Mouse (Mus musculus): Measurements from ENCODE around the gene Cul9. TPM values are rescaled to one million over a fixed set of nuclear protein-coding genes. Genes with fewer than 3 reads are reported as not detected.

Cul9 gene
- polyA plus RNA-seq, 1 experiment from 2014 or later, result 3.9 TPM

- DNase-seq (ENCODE audit: low spot score), result no peak
- Histone ChIP-seq H3K9ac (ENCODE audit: low read length) (peak overlapping the region; percentile 22; the same call in 1 of the 2 replicates), H3K4me3 (ENCODE audit: low read depth, low read length) (peak overlapping the region; percentile 30), H3K4me2 (ENCODE audit: low read length) (peak overlapping the region; percentile 50), H3K4me1 (replicated peaks; ENCODE audit: control insufficient read depth, insufficient read depth, low read length) (peaks cover 2% of the 10 kb centered on the region; the same call in 1 of the 2 replicates), H3K27me3 (replicated peaks; ENCODE audit: control insufficient read depth, insufficient read depth, low read length) (peaks cover 77% of the 10 kb centered on the region), H3K27ac (ENCODE audit: low read depth) (no peak overlapping the region), H3K9me3 (ENCODE audit: control insufficient read depth, low read length) (no peaks in the 10 kb centered on the region), H3K36me3 (ENCODE audit: control insufficient read depth, insufficient read depth, low read length) (no peaks in the 10 kb centered on the region)
- ATAC-seq (replicated peaks; ENCODE audit: low FRiP score, low TSS enrichment, low read depth), result no peak
- 5% methylated on average over 10 of the region's 22 CpGs for WGBS
These were observed 59.2 kb downstream of the Cul9 start for GRCm38 (mm10) chr17:46486995-46487394.

DNA sequence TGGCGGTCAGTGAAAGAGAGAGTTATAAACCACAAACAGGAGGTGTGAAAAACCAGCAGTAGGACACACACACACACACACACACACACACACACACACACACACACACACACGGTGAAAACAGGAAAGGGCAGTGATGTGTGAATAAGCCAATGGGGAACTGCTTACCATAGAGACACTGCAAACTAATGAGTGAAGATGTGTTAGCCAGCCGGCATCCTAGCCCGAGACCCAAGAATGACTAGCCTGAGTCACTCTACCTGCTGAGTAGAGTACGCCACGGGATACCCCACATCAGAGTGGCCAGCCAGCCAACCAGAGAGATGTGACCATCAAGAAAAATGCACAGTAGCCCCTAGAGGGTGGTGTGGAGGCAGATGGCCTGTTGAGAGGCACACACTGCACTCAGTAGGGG lies 61.7 kb downstream of the Cul9 start:
- Histone ChIP-seq H3K4me2 (ENCODE audit: low read length) (peak overlapping the region; percentile 49; the same call in 1 of the 2 replicates), H3K4me1 (replicated peaks; ENCODE audit: control insufficient read depth, insufficient read depth, low read length) (peaks cover 2% of the 10 kb centered on the region; the same call in 1 of the 2 replicates), H3K9me3 (ENCODE audit: control insufficient read depth, low read length) (no peaks in the 10 kb centered on the region), H3K36me3 (ENCODE audit: control insufficient read depth, insufficient read depth, low read length) (no peaks in the 10 kb centered on the region), H3K4me3 (ENCODE audit: low read depth, low read length) (no peak overlapping the region), H3K27me3 (replicated peaks; ENCODE audit: control insufficient read depth, insufficient read depth, low read length) (peaks cover 68% of the 10 kb centered on the region), H3K27ac (ENCODE audit: low read depth) (no peak overlapping the region), H3K9ac (ENCODE audit: low read length) (no peak overlapping the region)
- 12% methylated on average over 6 of the region's 6 CpGs for WGBS
- no peak for ATAC-seq (replicated peaks; ENCODE audit: low FRiP score, low TSS enrichment, low read depth)
- DNase-seq (ENCODE audit: low spot score), result no peak

GRCm38 (mm10) chr17:46484021-46484431 lies 62.2 kb downstream of the Cul9 start:
- Histone ChIP-seq H3K4me1 (replicated peaks; ENCODE audit: control insufficient read depth, insufficient read depth, low read length) (peaks cover 2% of the 10 kb centered on the region; the same call in 1 of the 2 replicates), H3K9me3 (ENCODE audit: control insufficient read depth, low read length) (no peaks in the 10 kb centered on the region), H3K4me3 (ENCODE audit: low read depth, low read length) (peak overlapping the region; percentile 28), H3K9ac (ENCODE audit: low read length) (no peak overlapping the region; the same call in 1 of the 2 replicates), H3K27me3 (replicated peaks; ENCODE audit: control insufficient read depth, insufficient read depth, low read length) (peaks cover 63% of the 10 kb centered on the region), H3K36me3 (ENCODE audit: control insufficient read depth, insufficient read depth, low read length) (no peaks in the 10 kb centered on the region), H3K27ac (ENCODE audit: low read depth) (no peak overlapping the region), H3K4me2 (ENCODE audit: low read length) (peak overlapping the region; percentile 49)
- DNase-seq (ENCODE audit: low spot score), result no peak
- ATAC-seq (replicated peaks; ENCODE audit: low FRiP score, low TSS enrichment, low read depth), result no peak
- WGBS, result 5% methylated on average over 13 of the region's 13 CpGs

DNA sequence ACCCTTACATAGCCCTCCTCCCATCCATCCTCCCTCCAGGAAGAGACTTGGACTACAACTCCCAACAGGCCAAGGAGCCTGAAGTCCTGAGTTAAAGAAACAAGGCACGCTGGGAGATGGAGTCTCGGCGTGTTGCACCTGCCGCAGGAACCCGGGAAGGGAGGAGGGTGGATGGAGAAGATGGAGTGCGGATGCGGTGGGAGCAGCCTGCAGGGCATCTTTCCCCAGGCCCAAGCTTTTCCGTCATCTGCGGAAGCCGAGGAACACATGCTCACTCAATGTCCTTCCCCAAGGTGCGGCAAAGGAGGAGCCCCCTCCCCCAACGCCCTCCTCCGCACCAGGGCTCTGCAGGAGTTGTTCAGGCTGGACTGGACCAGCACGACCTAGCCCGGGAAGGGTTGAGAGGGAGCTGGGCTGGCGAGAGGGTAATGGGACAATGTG lies 62.6 kb downstream of the Cul9 start:
- H3K27ac ChIP-seq (ENCODE audit: low read depth), result no peak overlapping the region
- H3K4me3 ChIP-seq (ENCODE audit: low read depth, low read length), result peak overlapping the region; percentile 28
- H3K4me2 ChIP-seq (ENCODE audit: low read length), result peak overlapping the region; percentile 49
- WGBS, result 2% methylated on average over 16 of the region's 16 CpGs
- ATAC-seq (replicated peaks; ENCODE audit: low FRiP score, low TSS enrichment, low read depth) (peak; percentile 65), DNase-seq (ENCODE audit: low spot score) (peak; percentile 70)
- H3K9me3 ChIP-seq (ENCODE audit: control insufficient read depth, low read length), result no peaks in the 10 kb centered on the region
- H3K36me3 ChIP-seq (ENCODE audit: control insufficient read depth, insufficient read depth, low read length), result no peaks in the 10 kb centered on the region
- H3K27me3 ChIP-seq (replicated peaks; ENCODE audit: control insufficient read depth, insufficient read depth, low read length), result peaks cover 59% of the 10 kb centered on the region
- peaks cover 2% of the 10 kb centered on the region; the same call in 1 of the 2 replicates for H3K4me1 ChIP-seq (replicated peaks; ENCODE audit: control insufficient read depth, insufficient read depth, low read length)
- H3K9ac ChIP-seq (ENCODE audit: low read length), result no peak overlapping the region; the same call in 1 of the 2 replicates

DNA sequence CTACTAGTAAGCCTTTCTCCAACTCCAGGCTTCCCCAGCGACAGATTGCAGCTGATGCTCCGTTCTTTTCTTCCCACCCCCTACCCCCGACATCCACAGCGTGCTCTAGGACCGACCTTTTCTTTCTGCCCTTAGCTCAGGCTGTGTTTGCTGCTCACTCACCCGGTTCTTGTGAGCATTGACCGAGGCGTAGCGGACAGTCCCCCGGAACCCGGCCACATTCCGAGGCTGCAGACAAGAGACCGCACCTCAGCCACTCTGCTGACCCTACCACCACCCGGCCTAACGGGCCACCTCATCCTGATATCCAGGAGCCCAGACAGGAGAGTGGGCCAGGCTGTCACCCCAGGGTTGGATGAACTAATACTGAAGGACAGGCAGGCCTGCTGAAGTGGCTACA lies 68.9 kb downstream of the Cul9 start:
- no peaks in the 10 kb centered on the region for H3K27me3 ChIP-seq (replicated peaks; ENCODE audit: control insufficient read depth, insufficient read depth, low read length)
- no peaks in the 10 kb centered on the region for H3K4me1 ChIP-seq (replicated peaks; ENCODE audit: control insufficient read depth, insufficient read depth, low read length)
- 85% methylated on average over 15 of the region's 15 CpGs for WGBS
- H3K9ac ChIP-seq (ENCODE audit: low read length), result no peak overlapping the region
- no peaks in the 10 kb centered on the region for H3K36me3 ChIP-seq (ENCODE audit: control insufficient read depth, insufficient read depth, low read length)
- H3K4me2 ChIP-seq (ENCODE audit: low read length), result no peak overlapping the region
- no peak overlapping the region for H3K27ac ChIP-seq (ENCODE audit: low read depth)
- no peaks in the 10 kb centered on the region for H3K9me3 ChIP-seq (ENCODE audit: control insufficient read depth, low read length)
- no peak overlapping the region for H3K4me3 ChIP-seq (ENCODE audit: low read depth, low read length)
- DNase-seq (ENCODE audit: low spot score), result no peak
- ATAC-seq (replicated peaks; ENCODE audit: low FRiP score, low TSS enrichment, low read depth), result no peak

DNA sequence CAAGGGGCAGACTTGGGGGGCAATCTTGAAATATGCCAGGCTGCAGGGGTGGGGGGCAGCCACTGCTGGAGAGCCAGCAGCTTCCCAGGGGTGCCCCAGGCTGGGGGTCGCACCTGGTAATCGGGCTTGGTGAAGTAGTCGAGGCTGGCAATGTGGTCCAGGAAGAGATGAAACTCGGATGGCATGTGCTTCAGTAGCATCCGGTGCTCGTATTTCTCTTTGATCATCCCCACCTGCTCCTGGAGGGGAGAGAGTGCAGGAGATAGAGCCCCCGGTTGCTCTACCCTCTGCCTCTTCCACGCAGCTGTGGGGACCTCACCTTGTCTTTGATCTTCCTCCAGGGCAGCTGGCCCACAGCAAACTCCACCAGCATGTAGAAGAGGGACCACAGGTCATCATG lies 69.6 kb downstream of the Cul9 start:
- DNase-seq (ENCODE audit: low spot score) (no peak), ATAC-seq (replicated peaks; ENCODE audit: low FRiP score, low TSS enrichment, low read depth) (no peak)
- Histone ChIP-seq H3K9ac (ENCODE audit: low read length) (no peak overlapping the region), H3K27me3 (replicated peaks; ENCODE audit: control insufficient read depth, insufficient read depth, low read length) (no peaks in the 10 kb centered on the region), H3K9me3 (ENCODE audit: control insufficient read depth, low read length) (no peaks in the 10 kb centered on the region), H3K4me2 (ENCODE audit: low read length) (no peak overlapping the region), H3K27ac (ENCODE audit: low read depth) (no peak overlapping the region), H3K4me1 (replicated peaks; ENCODE audit: control insufficient read depth, insufficient read depth, low read length) (no peaks in the 10 kb centered on the region), H3K4me3 (ENCODE audit: low read depth, low read length) (no peak overlapping the region), H3K36me3 (ENCODE audit: control insufficient read depth, insufficient read depth, low read length) (no peaks in the 10 kb centered on the region)
- 58% methylated on average over 8 of the region's 8 CpGs for WGBS

DNA sequence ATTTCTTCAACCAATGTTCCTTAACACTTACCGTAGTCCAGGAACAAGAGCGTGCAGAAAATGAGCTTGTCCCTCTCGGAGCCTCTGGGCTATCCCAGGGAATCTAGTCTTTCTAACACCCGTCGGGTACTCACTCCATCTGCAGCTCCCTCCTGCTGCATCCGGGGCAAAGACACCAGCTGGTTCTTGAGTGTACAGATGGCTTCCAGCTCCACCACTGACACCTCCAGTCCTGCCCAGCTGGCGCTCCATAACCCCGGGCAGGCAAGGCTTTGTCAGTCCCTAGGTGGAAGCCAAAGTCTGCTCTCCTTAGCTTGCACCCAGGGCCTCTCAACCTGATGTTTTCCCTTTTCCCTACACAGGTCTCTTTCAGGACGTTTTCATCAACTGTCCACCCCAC lies 78.4 kb downstream of the Cul9 start:
- no peak overlapping the region for H3K4me3 ChIP-seq (ENCODE audit: low read depth, low read length)
- no peak overlapping the region for H3K9ac ChIP-seq (ENCODE audit: low read length)
- no peaks in the 10 kb centered on the region for H3K27me3 ChIP-seq (replicated peaks; ENCODE audit: control insufficient read depth, insufficient read depth, low read length)
- WGBS, result 66% methylated on average over 9 of the region's 9 CpGs
- H3K9me3 ChIP-seq (ENCODE audit: control insufficient read depth, low read length), result no peaks in the 10 kb centered on the region
- H3K4me2 ChIP-seq (ENCODE audit: low read length), result no peak overlapping the region
- no peaks in the 10 kb centered on the region for H3K36me3 ChIP-seq (ENCODE audit: control insufficient read depth, insufficient read depth, low read length)
- DNase-seq (ENCODE audit: low spot score), result no peak
- no peaks in the 10 kb centered on the region for H3K4me1 ChIP-seq (replicated peaks; ENCODE audit: control insufficient read depth, insufficient read depth, low read length)
- H3K27ac ChIP-seq (ENCODE audit: low read depth), result no peak overlapping the region
- ATAC-seq (replicated peaks; ENCODE audit: low FRiP score, low TSS enrichment, low read depth), result no peak

DNA sequence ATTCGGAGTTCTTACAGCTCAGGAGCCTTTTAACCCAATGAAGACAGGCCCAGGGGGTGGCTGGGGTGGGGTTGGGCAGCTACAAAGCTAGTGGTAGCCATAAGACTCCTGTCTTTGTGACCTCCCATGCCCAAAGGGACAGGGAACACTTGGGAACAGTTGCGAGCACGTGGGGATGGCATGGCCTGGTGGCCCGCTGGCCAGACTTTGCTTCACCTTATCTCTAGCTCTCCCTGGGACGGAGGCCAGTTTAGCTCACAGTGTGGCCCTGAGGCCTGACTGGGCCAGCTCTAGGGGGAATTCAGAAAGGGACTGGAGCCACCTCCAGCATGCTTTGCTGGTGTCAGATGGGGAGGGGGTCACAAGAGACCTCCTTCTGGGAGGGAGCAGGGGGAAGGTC lies 84.0 kb downstream of the Cul9 start:
- H3K9me3 ChIP-seq (ENCODE audit: control insufficient read depth, low read length), result no peaks in the 10 kb centered on the region
- ATAC-seq (replicated peaks; ENCODE audit: low FRiP score, low TSS enrichment, low read depth) (no peak), DNase-seq (ENCODE audit: low spot score) (no peak)
- H3K27ac ChIP-seq (ENCODE audit: low read depth), result no peak overlapping the region
- no peaks in the 10 kb centered on the region for H3K36me3 ChIP-seq (ENCODE audit: control insufficient read depth, insufficient read depth, low read length)
- H3K9ac ChIP-seq (ENCODE audit: low read length), result no peak overlapping the region
- peaks cover 43% of the 10 kb centered on the region for H3K27me3 ChIP-seq (replicated peaks; ENCODE audit: control insufficient read depth, insufficient read depth, low read length)
- H3K4me1 ChIP-seq (replicated peaks; ENCODE audit: control insufficient read depth, insufficient read depth, low read length), result peaks cover 8% of the 10 kb centered on the region; the same call in 1 of the 2 replicates
- no peak overlapping the region for H3K4me3 ChIP-seq (ENCODE audit: low read depth, low read length)
- no peak overlapping the region for H3K4me2 ChIP-seq (ENCODE audit: low read length)
- WGBS, result 83% methylated on average over 5 of the region's 5 CpGs

DNA sequence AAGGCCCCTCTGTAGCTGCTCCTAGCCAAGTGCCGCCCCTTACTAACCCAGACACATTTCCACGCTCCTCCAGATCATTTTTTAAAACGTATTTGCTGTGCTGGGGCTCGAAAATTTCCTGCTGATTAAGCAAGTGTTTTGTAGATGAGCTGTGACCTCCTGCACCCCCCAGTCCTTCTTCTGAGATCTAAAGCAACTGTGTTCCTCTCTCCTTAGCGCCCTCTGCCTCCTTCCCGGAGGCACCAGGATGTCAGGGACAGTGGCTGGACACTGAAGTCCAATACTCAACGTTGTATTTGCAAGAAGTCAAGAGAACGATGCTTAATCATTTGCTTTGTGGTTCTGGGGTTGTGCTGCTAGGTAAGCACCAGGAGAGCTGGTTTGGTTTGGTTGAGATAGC lies 84.8 kb downstream of the Cul9 start:
- Histone ChIP-seq H3K4me3 (ENCODE audit: low read depth, low read length) (peak overlapping the region; percentile 38), H3K27me3 (replicated peaks; ENCODE audit: control insufficient read depth, insufficient read depth, low read length) (peaks cover 50% of the 10 kb centered on the region), H3K4me1 (replicated peaks; ENCODE audit: control insufficient read depth, insufficient read depth, low read length) (peaks cover 8% of the 10 kb centered on the region; the same call in 1 of the 2 replicates), H3K27ac (ENCODE audit: low read depth) (no peak overlapping the region), H3K36me3 (ENCODE audit: control insufficient read depth, insufficient read depth, low read length) (no peaks in the 10 kb centered on the region), H3K9me3 (ENCODE audit: control insufficient read depth, low read length) (no peaks in the 10 kb centered on the region), H3K9ac (ENCODE audit: low read length) (peak overlapping the region; percentile 30), H3K4me2 (ENCODE audit: low read length) (peak overlapping the region; percentile 61)
- WGBS, result 12% methylated on average over 8 of the region's 8 CpGs
- DNase-seq (ENCODE audit: low spot score) (no peak), ATAC-seq (replicated peaks; ENCODE audit: low FRiP score, low TSS enrichment, low read depth) (no peak)

All from intestine, embryonic 14.5 days (tissue).